Mouse (Mus musculus) cerebral cortex, adult 2 months (tissue): ENCODE measurements around the gene Cfap20.

Source experiments
- WGBS: fragments of 180-500 bp; shearing (Covaris S2); methylation state at CpG from one replicate; pipeline ENCODE4 v1.1.7; 2018; 5-methylcytosine and 5-hydroxymethylcytosine counted together

Cfap20 gene

GRCm38 (mm10) chr8:95422193-95422810 is 12.4 kb downstream of the Cfap20 start:
- 91% methylated on average over 14 of the region's 14 CpGs for WGBS

- 59% methylated on average over 10 of the region's 10 CpGs for WGBS
Observed at GRCm38 (mm10) chr8:95411309-95411972, 23.2 kb downstream of the Cfap20 start.

GRCm38 (mm10) chr8:95409518-95409917 is 25.2 kb downstream of the Cfap20 start:
- WGBS, result 66% methylated on average over 5 of the region's 5 CpGs

- 58% methylated on average over 7 of the region's 7 CpGs for WGBS
Observed at GRCm38 (mm10) chr8:95401091-95401490, 33.6 kb downstream of the Cfap20 start.

GRCm38 (mm10) chr8:95399131-95399530 is 35.5 kb downstream of the Cfap20 start:
- WGBS, result 95% methylated on average over 9 of the region's 9 CpGs

GRCm38 (mm10) chr8:95397201-95397600 is 37.5 kb downstream of the Cfap20 start:
- 61% methylated on average over 5 of the region's 5 CpGs for whole genome bisulfite sequencing

- WGBS, result 82% methylated on average over 11 of the region's 11 CpGs
Observed at GRCm38 (mm10) chr8:95396752-95397151, 37.9 kb downstream of the Cfap20 start.

- 58% methylated on average over 8 of the region's 8 CpGs for WGBS
Observed at GRCm38 (mm10) chr8:95395186-95395918, 39.3 kb downstream of the Cfap20 start.

- WGBS, result 74% methylated on average over 5 of the region's 5 CpGs
Observed at GRCm38 (mm10) chr8:95392604-95393003, 42.1 kb downstream of the Cfap20 start.

GRCm38 (mm10) chr8:95391101-95391500 is 43.6 kb downstream of the Cfap20 start:
- WGBS, result 89% methylated on average over 7 of the region's 7 CpGs

GRCm38 (mm10) chr8:95390312-95390711 is 44.4 kb downstream of the Cfap20 start:
- WGBS, result 70% methylated on average over 4 of the region's 4 CpGs

GRCm38 (mm10) chr8:95387936-95388335 is 46.7 kb downstream of the Cfap20 start:
- 85% methylated on average over 7 of the region's 7 CpGs for WGBS

- WGBS, result 94% methylated on average over 10 of the region's 10 CpGs
Observed at GRCm38 (mm10) chr8:95387221-95387620, 47.4 kb downstream of the Cfap20 start.

GRCm38 (mm10) chr8:95386037-95386436 is 48.6 kb downstream of the Cfap20 start:
- whole genome bisulfite sequencing, result 89% methylated on average over 5 of the region's 5 CpGs

GRCm38 (mm10) chr8:95384501-95384900 is 50.2 kb downstream of the Cfap20 start:
- WGBS, result 93% methylated on average over 3 of the region's 3 CpGs

- 84% methylated on average over 3 of the region's 3 CpGs for WGBS
Observed at GRCm38 (mm10) chr8:95381595-95381994, 53.1 kb downstream of the Cfap20 start.

- WGBS, result 98% methylated on average over 11 of the region's 11 CpGs
Observed at GRCm38 (mm10) chr8:95378928-95379327, 55.7 kb downstream of the Cfap20 start.

- 51% methylated on average over 7 of the region's 7 CpGs for WGBS
Observed at GRCm38 (mm10) chr8:95377863-95378291, 56.8 kb downstream of the Cfap20 start.

GRCm38 (mm10) chr8:95377101-95377500 is 57.6 kb downstream of the Cfap20 start:
- WGBS, result 80% methylated on average over 4 of the region's 4 CpGs

- WGBS, result 80% methylated on average over 12 of the region's 12 CpGs
Observed at GRCm38 (mm10) chr8:95376309-95376999, 58.2 kb downstream of the Cfap20 start.

GRCm38 (mm10) chr8:95375374-95375930 is 59.2 kb downstream of the Cfap20 start:
- 76% methylated on average over 7 of the region's 7 CpGs for WGBS

GRCm38 (mm10) chr8:95374429-95374828 is 60.2 kb downstream of the Cfap20 start:
- WGBS, result 73% methylated on average over 3 of the region's 3 CpGs
